Mouse (Mus musculus): Measurements from ENCODE around the gene Rcan1. TPM values are rescaled to one million over a fixed set of nuclear protein-coding genes. Genes with fewer than 3 reads are reported as not detected.

Gene Rcan1
- polyA plus RNA-seq, 1 experiment: 44.4 TPM

DNA sequence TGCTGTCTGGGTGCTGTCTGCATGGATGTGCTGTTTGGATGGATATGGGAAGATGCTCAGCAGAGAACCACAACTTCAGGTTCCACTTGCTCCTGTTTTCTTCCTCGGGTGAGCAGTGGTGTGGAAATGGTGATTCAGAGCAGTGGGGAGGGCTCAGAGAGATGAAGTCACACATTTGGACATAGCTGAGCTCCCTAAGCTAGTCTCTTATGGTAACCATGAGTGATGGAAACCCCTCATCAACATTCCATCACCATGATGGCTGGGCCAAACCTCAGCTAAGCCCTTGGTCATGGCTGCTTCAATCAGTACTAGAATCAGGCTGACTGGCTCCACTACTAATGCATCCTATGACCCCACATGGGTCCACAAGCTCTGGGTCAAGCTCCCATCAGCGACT lies 30.9 kb downstream of the Rcan1 start:
- no peak for DNase-seq
- Histone ChIP-seq H3K36me3 (ENCODE audit: control insufficient read depth, insufficient read depth, low read length) (no peaks in the 10 kb centered on the region), H3K27ac (ENCODE audit: insufficient read depth, low read depth, low read length) (no peak overlapping the region), H3K27me3 (replicated peaks; ENCODE audit: control insufficient read depth, insufficient read depth, low read length) (no peaks in the 10 kb centered on the region), H3K4me3 (ENCODE audit: insufficient read depth, low read depth, low read length) (no peak overlapping the region), H3K4me1 (ENCODE audit: control insufficient read depth, insufficient read depth, low read length) (0 out of 2 replicates have a peak, but pooled peaks cover 4% of the 10 kb centered on the region)
- 51% methylated on average over 2 of the region's 2 CpGs for WGBS
- TF ChIP-seq CTCF (conservative IDR thresholded peaks at IDR 0.05; ENCODE audit: insufficient read depth, insufficient read length, low read depth, low read length): no peak
- TF ChIP-seq POLR2A (IDR thresholded peaks at IDR 0.05; ENCODE audit: low read depth, low read length): no peak

DNA sequence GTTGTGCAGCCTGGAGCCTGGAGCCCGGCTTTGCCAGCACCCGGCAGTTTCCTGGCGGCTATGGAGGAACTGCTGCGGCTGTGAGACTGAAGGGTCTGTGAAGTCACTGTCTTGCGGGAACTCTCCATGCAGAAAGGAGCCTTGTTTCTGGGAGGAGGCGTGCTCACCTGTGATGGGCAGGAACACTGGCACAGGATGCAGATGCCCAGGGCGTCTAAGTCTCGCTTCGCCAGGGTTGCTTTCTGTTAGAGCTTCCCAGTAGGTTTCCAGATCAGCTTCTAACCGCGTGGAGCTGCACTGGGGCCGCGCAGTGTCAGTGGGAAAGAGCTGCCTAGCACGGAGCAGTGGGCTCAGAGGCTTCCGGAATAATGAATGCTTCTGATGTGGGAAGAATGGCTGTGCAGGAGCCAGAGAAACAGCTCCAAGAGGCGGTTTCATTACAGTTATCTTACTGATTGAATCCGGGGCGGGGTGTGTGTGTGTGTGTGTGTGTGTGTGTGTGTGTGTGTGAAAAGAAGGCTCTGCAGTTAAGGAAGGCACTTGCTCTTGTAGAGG lies 35.2 kb downstream of the Rcan1 start:
- Histone ChIP-seq H3K27me3 (replicated peaks; ENCODE audit: control insufficient read depth, insufficient read depth, low read length) (no peaks in the 10 kb centered on the region), H3K4me1 (ENCODE audit: control insufficient read depth, insufficient read depth, low read length) (no peaks in the 10 kb centered on the region), H3K36me3 (ENCODE audit: control insufficient read depth, insufficient read depth, low read length) (no peaks in the 10 kb centered on the region), H3K27ac (ENCODE audit: insufficient read depth, low read depth, low read length) (no peak overlapping the region), H3K4me3 (ENCODE audit: insufficient read depth, low read depth, low read length) (no peak overlapping the region)
- WGBS: 85% methylated on average over 18 of the region's 18 CpGs
- no peak for TF ChIP-seq POLR2A (IDR thresholded peaks at IDR 0.05; ENCODE audit: low read depth, low read length)
- no peak for TF ChIP-seq CTCF (conservative IDR thresholded peaks at IDR 0.05; ENCODE audit: insufficient read depth, insufficient read length, low read depth, low read length)
- no peak for DNase-seq

DNA sequence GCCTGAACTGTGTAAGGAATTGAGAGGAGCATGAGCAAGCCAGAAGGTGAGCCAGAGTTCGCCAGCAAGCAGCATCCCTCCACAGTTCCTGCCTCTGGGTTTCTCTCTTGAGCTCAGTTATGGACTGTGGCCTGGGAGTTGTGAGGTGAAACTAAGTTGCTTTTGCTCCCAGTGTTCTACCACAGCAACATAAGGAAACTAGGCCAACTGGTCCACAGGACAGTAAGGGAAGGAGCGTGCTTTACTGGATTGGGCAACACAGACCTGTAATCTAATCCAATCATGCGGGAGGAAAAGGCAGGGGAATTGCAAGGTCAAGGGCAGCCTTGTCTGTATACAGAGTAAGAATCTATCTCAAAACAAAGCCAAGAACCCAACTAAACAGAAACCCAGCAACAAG lies 37.5 kb downstream of the Rcan1 start:
- 91% methylated on average over 3 of the region's 3 CpGs for WGBS

DNA sequence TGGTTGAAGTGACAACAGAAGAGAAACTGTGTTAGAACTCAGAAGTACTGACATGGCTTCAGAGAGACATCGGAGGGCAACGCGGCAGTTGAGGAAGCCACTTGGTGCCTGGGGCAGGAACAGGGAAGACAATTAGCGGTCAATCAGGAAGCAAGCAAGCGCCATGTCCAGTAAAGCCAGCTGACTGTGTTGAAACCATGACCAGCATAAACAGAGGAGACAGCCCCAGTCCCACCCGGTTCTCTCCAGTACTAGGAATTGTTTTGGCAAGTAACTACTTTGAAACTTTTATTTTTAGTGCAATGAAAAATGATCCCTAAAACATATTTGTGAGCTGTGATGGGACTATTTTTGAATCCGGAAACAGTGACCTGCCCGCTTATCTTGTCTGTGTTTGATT lies 39.9 kb downstream of the Rcan1 start:
- DNase-seq: peak; percentile 56
- H3K4me1 ChIP-seq (ENCODE audit: control insufficient read depth, insufficient read depth, low read length): no peaks in the 10 kb centered on the region
- TF ChIP-seq POLR2A (IDR thresholded peaks at IDR 0.05; ENCODE audit: low read depth, low read length): no peak
- no peak for TF ChIP-seq CTCF (conservative IDR thresholded peaks at IDR 0.05; ENCODE audit: insufficient read depth, insufficient read length, low read depth, low read length)
- no peak overlapping the region for H3K4me3 ChIP-seq (ENCODE audit: insufficient read depth, low read depth, low read length)
- H3K27ac ChIP-seq (ENCODE audit: insufficient read depth, low read depth, low read length): no peak overlapping the region
- no peaks in the 10 kb centered on the region for H3K36me3 ChIP-seq (ENCODE audit: control insufficient read depth, insufficient read depth, low read length)
- WGBS: 75% methylated on average over 8 of the region's 8 CpGs
- H3K27me3 ChIP-seq (replicated peaks; ENCODE audit: control insufficient read depth, insufficient read depth, low read length): no peaks in the 10 kb centered on the region

More for the DNA sequence above, 37.5 kb downstream of the Rcan1 start:
- Histone ChIP-seq H3K4me3 (ENCODE audit: insufficient read depth, low read depth, low read length) (no peak overlapping the region), H3K4me1 (ENCODE audit: control insufficient read depth, insufficient read depth, low read length) (no peaks in the 10 kb centered on the region), H3K27ac (ENCODE audit: insufficient read depth, low read depth, low read length) (no peak overlapping the region), H3K36me3 (ENCODE audit: control insufficient read depth, insufficient read depth, low read length) (no peaks in the 10 kb centered on the region), H3K27me3 (replicated peaks; ENCODE audit: control insufficient read depth, insufficient read depth, low read length) (no peaks in the 10 kb centered on the region)
- no peak for DNase-seq
- no peak for TF ChIP-seq POLR2A (IDR thresholded peaks at IDR 0.05; ENCODE audit: low read depth, low read length)
- TF ChIP-seq CTCF (conservative IDR thresholded peaks at IDR 0.05; ENCODE audit: insufficient read depth, insufficient read length, low read depth, low read length): no peak

DNA sequence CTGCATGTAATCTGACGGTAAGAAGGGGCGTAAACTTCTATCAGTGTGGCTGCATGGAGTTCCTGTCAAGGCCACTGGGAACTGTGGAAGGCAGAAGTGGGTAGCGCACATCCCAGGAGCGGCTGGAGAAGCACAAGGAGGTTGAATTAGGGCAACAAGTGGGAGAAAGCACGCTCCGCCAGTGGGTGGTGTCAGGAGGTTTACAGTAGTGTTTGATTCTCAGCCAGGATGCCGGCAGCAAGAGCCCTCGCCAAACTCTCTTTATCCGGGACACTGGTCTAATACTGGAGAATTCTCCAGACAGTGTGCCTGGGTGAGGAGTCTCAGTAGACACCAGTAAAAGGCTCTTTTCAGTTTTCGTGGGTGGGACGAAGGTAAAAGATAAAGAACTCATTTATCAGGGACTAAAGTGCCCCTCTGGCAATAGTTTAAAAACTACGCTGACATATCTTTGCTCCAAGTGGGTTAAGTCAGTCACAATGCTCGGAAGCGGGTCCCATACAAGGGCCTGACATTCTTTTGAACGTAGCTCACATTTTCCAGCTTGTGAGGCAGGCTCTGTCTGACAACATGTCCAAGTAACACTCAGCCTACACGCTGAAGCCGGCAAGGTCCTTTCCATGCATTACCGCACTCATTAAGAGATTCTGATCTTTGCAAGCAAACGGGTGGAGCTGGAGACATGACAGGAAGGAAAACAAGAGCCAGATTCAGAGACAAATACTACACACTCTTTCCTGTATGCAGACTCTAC lies 42.3 kb downstream of the Rcan1 start:
- 45% methylated on average over 19 of the region's 19 CpGs for WGBS
- Histone ChIP-seq H3K27ac (ENCODE audit: insufficient read depth, low read depth, low read length) (0 out of 2 replicates have a peak overlapping the region, but pooled peaks have one; percentile 18), H3K4me1 (ENCODE audit: control insufficient read depth, insufficient read depth, low read length) (peaks cover 7% of the 10 kb centered on the region), H3K4me3 (ENCODE audit: insufficient read depth, low read depth, low read length) (no peak overlapping the region), H3K27me3 (replicated peaks; ENCODE audit: control insufficient read depth, insufficient read depth, low read length) (no peaks in the 10 kb centered on the region), H3K36me3 (ENCODE audit: control insufficient read depth, insufficient read depth, low read length) (no peaks in the 10 kb centered on the region)
- TF ChIP-seq CTCF (conservative IDR thresholded peaks at IDR 0.05; ENCODE audit: insufficient read depth, insufficient read length, low read depth, low read length) (0 out of 2 replicates have a peak, but pooled peaks have one; percentile 4), POLR2A (IDR thresholded peaks at IDR 0.05; ENCODE audit: low read depth, low read length) (no peak)
- DNase-seq: peak; percentile 64

DNA sequence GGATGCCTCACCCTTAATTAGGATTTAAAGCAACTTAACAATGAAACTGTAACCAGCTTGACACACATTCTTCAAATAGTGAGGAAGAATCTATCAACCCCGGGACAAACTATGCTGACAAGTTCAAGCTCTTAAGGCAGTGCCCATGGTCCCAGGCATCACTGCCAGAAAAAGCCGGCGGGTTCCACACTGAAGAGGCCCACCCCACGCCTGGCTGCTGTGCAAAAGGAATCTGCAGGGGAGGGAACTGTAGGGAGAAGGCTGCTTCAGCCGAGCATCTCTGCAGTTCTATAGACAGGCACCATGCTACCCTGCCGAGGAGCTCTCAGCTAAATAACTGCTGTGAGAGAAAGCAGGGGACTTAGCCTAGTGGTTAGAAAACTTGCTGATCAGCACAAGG lies 44.0 kb downstream of the Rcan1 start:
- TF ChIP-seq CTCF (conservative IDR thresholded peaks at IDR 0.05; ENCODE audit: insufficient read depth, insufficient read length, low read depth, low read length): no peak
- TF ChIP-seq POLR2A (IDR thresholded peaks at IDR 0.05; ENCODE audit: low read depth, low read length): no peak
- DNase-seq: no peak
- H3K27me3 ChIP-seq (replicated peaks; ENCODE audit: control insufficient read depth, insufficient read depth, low read length): no peaks in the 10 kb centered on the region
- H3K4me1 ChIP-seq (ENCODE audit: control insufficient read depth, insufficient read depth, low read length): peaks cover 21% of the 10 kb centered on the region
- H3K36me3 ChIP-seq (ENCODE audit: control insufficient read depth, insufficient read depth, low read length): no peaks in the 10 kb centered on the region
- H3K4me3 ChIP-seq (ENCODE audit: insufficient read depth, low read depth, low read length): no peak overlapping the region
- H3K27ac ChIP-seq (ENCODE audit: insufficient read depth, low read depth, low read length): no peak overlapping the region
- WGBS: 72% methylated on average over 6 of the region's 6 CpGs

DNA sequence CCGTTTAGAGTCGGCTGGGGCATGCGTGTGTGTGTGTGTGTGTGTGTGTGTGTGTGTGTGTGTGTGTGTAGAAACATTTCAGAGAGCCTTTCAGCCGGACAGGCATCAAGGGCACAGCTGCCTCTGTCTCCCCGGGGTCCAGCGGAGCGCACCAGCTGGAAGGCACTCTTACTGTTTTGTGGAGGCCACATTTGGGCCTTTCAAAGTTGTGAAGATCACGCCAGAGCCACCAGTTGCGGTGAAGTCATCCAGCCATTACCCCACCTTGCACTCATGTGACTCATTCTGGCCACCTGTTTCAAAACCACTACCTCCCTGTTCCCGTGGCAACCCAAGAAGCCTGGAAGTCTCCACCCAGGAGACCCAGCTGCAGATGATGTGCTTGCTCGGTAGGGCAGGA lies 44.8 kb downstream of the Rcan1 start:
- H3K27me3 ChIP-seq (replicated peaks; ENCODE audit: control insufficient read depth, insufficient read depth, low read length): no peaks in the 10 kb centered on the region
- no peaks in the 10 kb centered on the region for H3K36me3 ChIP-seq (ENCODE audit: control insufficient read depth, insufficient read depth, low read length)
- TF ChIP-seq CTCF (conservative IDR thresholded peaks at IDR 0.05; ENCODE audit: insufficient read depth, insufficient read length, low read depth, low read length): no peak
- no peak for TF ChIP-seq POLR2A (IDR thresholded peaks at IDR 0.05; ENCODE audit: low read depth, low read length)
- peaks cover 28% of the 10 kb centered on the region for H3K4me1 ChIP-seq (ENCODE audit: control insufficient read depth, insufficient read depth, low read length)
- DNase-seq: no peak
- H3K4me3 ChIP-seq (ENCODE audit: insufficient read depth, low read depth, low read length): no peak overlapping the region
- H3K27ac ChIP-seq (ENCODE audit: insufficient read depth, low read depth, low read length): no peak overlapping the region
- 63% methylated on average over 11 of the region's 11 CpGs for WGBS
